Mouse (Mus musculus): ENCODE data around the gene Trappc6b.
"Not testable (repeated sequence)": the region's sequence is repeated elsewhere in the genome, so short reads cannot be mapped to it uniquely, and the experiment has no call there.

Gene Trappc6b

GRCm38 (mm10) chr12:59060993-59061595 is at the start of gene Trappc6b:
Gene Trappc6b (minus strand): TSS chr12:59061472.
- DNase-seq (ENCODE audit: low spot score in 2 of 2), result peak; percentile 91

GRCm38 (mm10) chr12:59107926-59108325 is 46.7 kb upstream of the Trappc6b start:
- no peak for DNase-seq (ENCODE audit: low spot score in 2 of 2)

GRCm38 (mm10) chr12:59106491-59106890 is 45.2 kb upstream of the Trappc6b start:
- no peak for DNase-seq (ENCODE audit: low spot score in 2 of 2)

- no peak for DNase-seq (ENCODE audit: low spot score in 2 of 2)
Measured at GRCm38 (mm10) chr12:59105914-59106313, 44.6 kb upstream of the Trappc6b start.

GRCm38 (mm10) chr12:59104771-59105170 is 43.5 kb upstream of the Trappc6b start:
- DNase-seq (ENCODE audit: low spot score in 2 of 2), result no peak

GRCm38 (mm10) chr12:59095104-59096025 is 34.1 kb upstream of the Trappc6b start, which contains the start of gene Mia2:
Gene Mia2 (plus strand): TSS chr12:59095799.
- DNase-seq (ENCODE audit: low spot score in 2 of 2), result no peak

GRCm38 (mm10) chr12:59093543-59093942 is 32.3 kb upstream of the Trappc6b start:
- DNase-seq (ENCODE audit: low spot score in 2 of 2), result no peak

GRCm38 (mm10) chr12:59086171-59086570 is 24.9 kb upstream of the Trappc6b start:
- no peak for DNase-seq (ENCODE audit: low spot score in 2 of 2)

GRCm38 (mm10) chr12:59084446-59084845 is 23.2 kb upstream of the Trappc6b start:
- no peak for DNase-seq (ENCODE audit: low spot score in 2 of 2)

- no peak for DNase-seq (ENCODE audit: low spot score in 2 of 2)
Measured at GRCm38 (mm10) chr12:59080461-59080860, 19.2 kb upstream of the Trappc6b start.

- DNase-seq (ENCODE audit: low spot score in 2 of 2), result no peak
Measured at GRCm38 (mm10) chr12:59077883-59078282, 16.6 kb upstream of the Trappc6b start.

- no peak for DNase-seq (ENCODE audit: low spot score in 2 of 2)
Measured at GRCm38 (mm10) chr12:59076996-59077395, 15.7 kb upstream of the Trappc6b start.

- peak in 1 of 2 experiments; percentile 62 for DNase-seq (ENCODE audit: low spot score in 2 of 2)
Measured at GRCm38 (mm10) chr12:59074052-59074451, 12.8 kb upstream of the Trappc6b start.

GRCm38 (mm10) chr12:59072286-59072685 is 11.0 kb upstream of the Trappc6b start:
- no peak for DNase-seq (ENCODE audit: low spot score in 2 of 2)

GRCm38 (mm10) chr12:59068791-59069190 is 7.5 kb upstream of the Trappc6b start:
- DNase-seq (ENCODE audit: low spot score in 2 of 2), result no peak

GRCm38 (mm10) chr12:59067095-59067494 is 5.8 kb upstream of the Trappc6b start:
- peak in 1 of 2 experiments; percentile 39 for DNase-seq (ENCODE audit: low spot score in 2 of 2)

GRCm38 (mm10) chr12:59066448-59067077 is 5.3 kb upstream of the Trappc6b start, which contains the start of gene Pnn:
Gene Pnn (plus strand): TSS chr12:59066884.
- peak; percentile 98 to 99 for DNase-seq (ENCODE audit: low spot score in 2 of 2)

- no peak for DNase-seq (ENCODE audit: low spot score in 2 of 2)
Measured at GRCm38 (mm10) chr12:59065776-59066175, 4.5 kb upstream of the Trappc6b start.

- no peak for DNase-seq (ENCODE audit: low spot score in 2 of 2)
Measured at GRCm38 (mm10) chr12:59064837-59065236, 3.6 kb upstream of the Trappc6b start.

GRCm38 (mm10) chr12:59060322-59060721 is 950 bp downstream of the Trappc6b start:
- DNase-seq (ENCODE audit: low spot score in 2 of 2), result no peak

GRCm38 (mm10) chr12:59058242-59058641 is 3.0 kb downstream of the Trappc6b start:
- DNase-seq (ENCODE audit: low spot score in 2 of 2), result not testable (repeated sequence)

GRCm38 (mm10) chr12:59056222-59056621 is 5.0 kb downstream of the Trappc6b start:
- no peak for DNase-seq (ENCODE audit: low spot score in 2 of 2)

Data from right cerebral cortex, postnatal 10 days (tissue).